Mouse (Mus musculus) G1E (cell line): Measurements from ENCODE around the gene Prr29.

Experiments used
- CTCF ChIP-seq: IDR thresholded peaks from 2 replicates; pipeline ENCODE4 v1.5.1; 2012; ENCODE audit warnings: low read depth, low read length, inconsistent platforms, mixed read lengths
- TAL1 ChIP-seq: conservative IDR thresholded peaks from 2 replicates; pipeline ENCODE4 v1.6.1; 2012; ENCODE audit warnings: low read depth, low read length, inconsistent platforms, mixed read lengths

DNA sequence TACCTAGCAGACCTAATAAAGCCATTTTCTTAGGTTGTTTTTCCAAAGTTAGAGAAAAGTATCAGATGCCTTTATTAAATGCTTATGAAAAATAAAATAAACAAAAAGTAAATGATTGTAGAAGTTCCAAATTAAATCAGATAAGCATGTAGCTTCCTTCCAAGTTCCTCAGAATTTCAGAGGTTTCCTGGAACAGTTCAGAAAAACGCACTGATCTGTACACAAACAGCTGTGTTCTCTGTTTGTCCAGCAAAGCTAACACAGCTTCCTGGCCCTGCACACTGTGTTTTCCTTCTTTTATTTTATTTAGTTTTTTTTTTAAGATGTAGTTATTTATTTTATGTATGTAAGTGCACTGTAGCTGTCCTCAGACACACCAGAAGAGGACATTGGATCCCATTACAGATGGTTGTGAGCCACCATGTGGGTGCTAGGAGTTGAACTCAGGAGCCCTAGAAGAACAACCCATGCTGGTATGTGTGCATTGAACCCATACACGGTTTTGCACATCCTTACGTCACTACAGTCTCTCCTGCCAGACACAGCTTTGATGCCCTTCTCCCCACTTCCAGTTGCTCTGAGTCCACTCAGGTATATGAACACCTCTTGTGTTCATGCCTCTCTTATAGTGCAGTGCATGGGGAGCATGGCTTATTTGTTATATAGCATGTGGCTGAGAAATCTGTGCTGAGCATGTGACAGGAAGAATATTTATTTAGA lies 47.5 kb downstream of the Prr29 start:
- TF ChIP-seq CTCF (no peak), TAL1 (no peak)
